Mouse (Mus musculus) CH12.LX (cell line): ENCODE measurements around the gene Taf5. TPM values are rescaled to one million over a fixed set of nuclear protein-coding genes. Genes with fewer than 3 reads are reported as not detected.

Source experiments
- DNase-seq: peaks from one replicate; pipeline ENCODE4 v3.0.0-alpha.2; 2013; ENCODE audit errors: extremely low read depth
- H3K27ac ChIP-seq: 2 replicates; pipeline ENCODE4 v1.5.1; 2012; ENCODE audit warnings: low read depth, mild to moderate bottlenecking, control low read depth, moderate library complexity; ENCODE audit not compliant: insufficient read depth
- H3K27me3 ChIP-seq: replicated peaks from 2 replicates; pipeline ENCODE3; 2012; ENCODE audit warnings: inconsistent platforms
- H3K36me3 ChIP-seq, 2 experiments: replicated peaks in 1 of 2; 2 replicates each; pipeline versions ENCODE3 to v1.6.1; 2012; ENCODE audit warnings: inconsistent platforms in 1 of 2, low read length in 1 of 2, mild to moderate bottlenecking in 1 of 2, mixed read lengths in 1 of 2, moderate library complexity in 1 of 2; ENCODE audit not compliant: control insufficient read depth in 1 of 2, insufficient read depth in 1 of 2
- H3K4me1 ChIP-seq, 2 experiments: 2 replicates each; pipeline ENCODE4 v1.6.1; 2012; ENCODE audit warnings: inconsistent platforms in 1 of 2, moderate library complexity in 1 of 2; ENCODE audit not compliant: insufficient read depth in 2 of 2, control insufficient read depth in 1 of 2
- H3K4me2 ChIP-seq: 2 replicates; pipeline ENCODE4 v1.6.1; 2012; ENCODE audit warnings: low read depth, mild to moderate bottlenecking, control low read depth; ENCODE audit not compliant: poor library complexity, insufficient read depth, severe bottlenecking
- H3K4me3 ChIP-seq, 3 experiments: fragments of 150-350 bp in 1 of 3; sonication (generic) in 1 of 3; replicated peaks in 1 of 3; 2 replicates each; pipeline versions ENCODE3 to v1.5.1; 2011 to 2012; ENCODE audit warnings: low read depth in 2 of 3, low read length in 2 of 3, mild to moderate bottlenecking in 2 of 3, moderate library complexity in 2 of 3, control low read depth in 1 of 3, improper control_type of control experiment in 1 of 3, inconsistent platforms in 1 of 3, mixed read lengths in 1 of 3; ENCODE audit not compliant: poor library complexity in 1 of 3
- H3K79me2 ChIP-seq: replicated peaks from 2 replicates; pipeline ENCODE4 v1.6.1; 2012; ENCODE audit warnings: mild to moderate bottlenecking, moderate library complexity; ENCODE audit not compliant: control insufficient read depth, poor library complexity, insufficient read depth, severe bottlenecking; ENCODE audit errors: extremely low read depth
- H3K9ac ChIP-seq: 2 replicates; pipeline ENCODE4 v1.6.1; 2012; ENCODE audit warnings: low read depth, mild to moderate bottlenecking, control low read depth, moderate library complexity; ENCODE audit not compliant: insufficient read depth
- H3K9me3 ChIP-seq: replicated peaks from 2 replicates; pipeline ENCODE3; 2012; ENCODE audit warnings: low read length, inconsistent platforms, mixed read lengths
- CHD1 ChIP-seq: IDR thresholded peaks from 2 replicates; pipeline ENCODE4 v1.6.1; 2012; ENCODE audit warnings: low read depth, low read length, improper control_type of control experiment, inconsistent platforms
- CHD2 ChIP-seq: IDR thresholded peaks from 2 replicates; pipeline ENCODE4 v1.6.1; 2011; ENCODE audit warnings: low read length, improper control_type of control experiment
- CTCF ChIP-seq, 2 experiments: IDR thresholded peaks in 1 of 2; conservative IDR thresholded peaks in 1 of 2; 2 replicates each; pipeline ENCODE4 v1.5.1; 2011 to 2012; ENCODE audit warnings: low read depth in 2 of 2, low read length in 2 of 2, improper control_type of control experiment in 1 of 2, inconsistent platforms in 1 of 2, mild to moderate bottlenecking in 1 of 2, moderate library complexity in 1 of 2
- E2F4 ChIP-seq: IDR thresholded peaks from 2 replicates; pipeline ENCODE4 v1.6.1; 2011; ENCODE audit warnings: low read depth, low read length, improper control_type of control experiment; ENCODE audit not compliant: insufficient replicate concordance
- ELF1 ChIP-seq: IDR thresholded peaks from 2 replicates; pipeline ENCODE4 v1.6.1; 2014; ENCODE audit warnings: low read depth, mild to moderate bottlenecking, inconsistent platforms, low read length, improper control_type of control experiment
- ETS1 ChIP-seq: conservative IDR thresholded peaks from 2 replicates; pipeline ENCODE4 v1.6.1; 2012; ENCODE audit warnings: low read depth, mild to moderate bottlenecking, inconsistent platforms, low read length, improper control_type of control experiment, moderate library complexity
- GABPA ChIP-seq: IDR thresholded peaks from 2 replicates; pipeline ENCODE4 v1.6.1; 2012; ENCODE audit warnings: low read depth, low read length, improper control_type of control experiment, inconsistent platforms; ENCODE audit not compliant: insufficient replicate concordance
- HCFC1 ChIP-seq: IDR thresholded peaks from 2 replicates; pipeline ENCODE4 v1.6.1; 2012; ENCODE audit warnings: low read depth, mild to moderate bottlenecking, inconsistent platforms, low read length, improper control_type of control experiment
- JUN ChIP-seq: IDR thresholded peaks from 2 replicates; pipeline ENCODE4 v1.6.1; 2011; ENCODE audit warnings: low read depth, mild to moderate bottlenecking, low read length, improper control_type of control experiment, moderate library complexity; ENCODE audit not compliant: insufficient read depth
- KAT2A ChIP-seq: IDR thresholded peaks from 2 replicates; pipeline ENCODE4 v1.6.1; 2012; ENCODE audit warnings: low read length, improper control_type of control experiment, inconsistent platforms; ENCODE audit not compliant: insufficient replicate concordance
- MAX ChIP-seq: IDR thresholded peaks from 2 replicates; pipeline ENCODE4 v1.6.1; 2011; ENCODE audit warnings: low read length, improper control_type of control experiment
- MEF2A ChIP-seq: IDR thresholded peaks from 2 replicates; pipeline ENCODE4 v1.6.1; 2014; ENCODE audit warnings: low read depth, mild to moderate bottlenecking, inconsistent platforms, low read length, improper control_type of control experiment, borderline replicate concordance
- NELFE ChIP-seq: IDR thresholded peaks from 2 replicates; pipeline ENCODE4 v1.6.1; 2011; ENCODE audit warnings: low read depth, low read length, improper control_type of control experiment
- NRF1 ChIP-seq: IDR thresholded peaks from 2 replicates; pipeline ENCODE4 v1.6.1; 2014; ENCODE audit warnings: low read depth, mild to moderate bottlenecking, inconsistent platforms, low read length, improper control_type of control experiment, moderate library complexity
- POLR2AphosphoS2 ChIP-seq: IDR thresholded peaks from 2 replicates; pipeline ENCODE4 v1.6.1; 2011; ENCODE audit warnings: low read depth, low read length, improper control_type of control experiment
- RAD21 ChIP-seq: IDR thresholded peaks from 2 replicates; pipeline ENCODE4 v1.6.1; 2011; ENCODE audit warnings: low read depth, mild to moderate bottlenecking, low read length, improper control_type of control experiment, moderate library complexity
- RCOR1 ChIP-seq: conservative IDR thresholded peaks from 2 replicates; pipeline ENCODE4 v1.6.1; 2012; ENCODE audit warnings: low read depth, mild to moderate bottlenecking, inconsistent platforms, low read length, improper control_type of control experiment
- TBP ChIP-seq: conservative IDR thresholded peaks from 2 replicates; pipeline ENCODE4 v1.6.1; 2011; ENCODE audit warnings: low read depth, low read length, improper control_type of control experiment
- TCF12 ChIP-seq: IDR thresholded peaks from 2 replicates; pipeline ENCODE4 v1.6.1; 2014; ENCODE audit warnings: low read depth, mild to moderate bottlenecking, inconsistent platforms, low read length, improper control_type of control experiment
- UBTF ChIP-seq: IDR thresholded peaks from 2 replicates; pipeline ENCODE4 v1.6.1; 2012; ENCODE audit warnings: low read depth, mild to moderate bottlenecking, inconsistent platforms, low read length, improper control_type of control experiment, moderate library complexity
- USF1 ChIP-seq: IDR thresholded peaks from 2 replicates; pipeline ENCODE4 v1.6.1; 2014; ENCODE audit warnings: low read depth, mild to moderate bottlenecking, inconsistent platforms, low read length, improper control_type of control experiment
- USF2 ChIP-seq: conservative IDR thresholded peaks from 2 replicates; pipeline ENCODE4 v1.6.1; 2011; ENCODE audit warnings: low read depth, low read length, improper control_type of control experiment
- ZC3H11A ChIP-seq: IDR thresholded peaks from 2 replicates; pipeline ENCODE4 v1.6.1; 2012; ENCODE audit warnings: low read depth, mild to moderate bottlenecking, inconsistent platforms, low read length, improper control_type of control experiment
- ZMIZ1 ChIP-seq: IDR thresholded peaks from 2 replicates; pipeline ENCODE4 v1.6.1; 2012; ENCODE audit warnings: low read depth, mild to moderate bottlenecking, inconsistent platforms, low read length, improper control_type of control experiment
- ZNF384 ChIP-seq: IDR thresholded peaks from 2 replicates; pipeline ENCODE4 v1.6.1; 2012; ENCODE audit warnings: low read depth, low read length, improper control_type of control experiment, inconsistent platforms
- dilution Hi-C: fragments of 300-500 bp; cut with MboI; formaldehyde crosslinking; loops from 2 replicates; pipeline ENCODE4 v1.14.3; 2020; ENCODE audit warnings: low sequenced_read_pairs; ENCODE audit not compliant: extremely low pct_unique_long_range_greater_than_20kb, extremely low pct_ligation_motif_present
- in situ Hi-C: fragments of 300-500 bp; cut with MboI; formaldehyde crosslinking; loops from 3 replicates; pipeline ENCODE4 v1.14.3; 2019; ENCODE audit warnings: low sequenced_read_pairs, low pct_ligation_motif_present, low pct_unique_long_range_greater_than_20kb, mixed read lengths
- polyA plus RNA-seq: library from polyadenylated mRNA; unstranded; fragments of >175 nt; gene quantifications from 2 replicates; pipeline ENCODE4 v1.2.1, GENCODE M21; 2012; ENCODE audit warnings: low read depth; ENCODE audit not compliant: insufficient read length
- total RNA-seq, 2 experiments: library from RNA; depleted of rRNA; stranded (reverse); fragments of 300-350 nt in 1 of 2; fragments of >200 nt in 1 of 2; gene quantifications; 2 replicates each; pipeline ENCODE4 v1.2.3; 2012 to 2014

Gene Taf5
- total and polyA plus RNA-seq, 3 experiments: 10.0 to 13.7 (median 10.5) TPM

DNA sequence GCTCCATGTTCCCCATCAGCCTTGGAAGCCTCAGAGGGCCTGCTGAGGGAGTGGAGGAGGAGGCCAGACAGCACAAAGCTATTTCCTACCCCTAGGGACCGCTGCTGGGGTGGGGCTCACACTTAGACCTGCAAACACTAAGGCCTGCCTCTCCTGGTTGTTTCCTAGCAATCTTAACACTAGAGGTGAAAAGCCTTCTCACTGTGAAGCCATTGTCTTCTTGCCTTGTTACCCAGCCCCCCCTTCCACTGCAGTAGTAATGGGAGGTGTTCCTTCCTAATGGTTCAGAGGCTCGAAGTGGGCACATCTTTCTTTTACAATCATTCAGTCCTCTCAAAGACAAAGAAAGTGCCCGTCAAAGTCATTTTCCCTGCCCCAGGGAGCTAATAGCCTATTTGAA is 49.7 kb upstream of the Taf5 start:
- Histone ChIP-seq H3K4me2 (no peak overlapping the region), H3K79me2 (no peaks in the 10 kb centered on the region), H3K4me1 (peaks cover 2 to 4% of the 10 kb centered on the region in 2 experiments; a peak in 1 of 4 replicates), H3K36me3 (no peaks in the 10 kb centered on the region), H3K9me3 (peaks cover 20% of the 10 kb centered on the region), H3K27me3 (no peaks in the 10 kb centered on the region), H3K9ac (no peak overlapping the region), H3K27ac (no peak overlapping the region), H3K4me3 (no peak overlapping the region)
- in situ Hi-C loops: no loop called here
- DNase-seq: no peak
- dilution Hi-C loops: no loop called here
- no peak for TF ChIP-seq UBTF
- TF ChIP-seq TCF12: no peak
- no peak for TF ChIP-seq ELF1
- no peak for TF ChIP-seq NELFE
- no peak for TF ChIP-seq TBP
- TF ChIP-seq RCOR1: no peak
- TF ChIP-seq NRF1: no peak
- no peak for TF ChIP-seq GABPA
- no peak for TF ChIP-seq RAD21
- no peak for TF ChIP-seq MAX
- no peak for TF ChIP-seq ETS1
- TF ChIP-seq CTCF (conservative IDR thresholded peaks at IDR 0.05 in 1 of 2, IDR thresholded peaks at IDR 0.05 in 1 of 2; ENCODE audit: low read depth in 2 of 2, low read length in 2 of 2): no peak

DNA sequence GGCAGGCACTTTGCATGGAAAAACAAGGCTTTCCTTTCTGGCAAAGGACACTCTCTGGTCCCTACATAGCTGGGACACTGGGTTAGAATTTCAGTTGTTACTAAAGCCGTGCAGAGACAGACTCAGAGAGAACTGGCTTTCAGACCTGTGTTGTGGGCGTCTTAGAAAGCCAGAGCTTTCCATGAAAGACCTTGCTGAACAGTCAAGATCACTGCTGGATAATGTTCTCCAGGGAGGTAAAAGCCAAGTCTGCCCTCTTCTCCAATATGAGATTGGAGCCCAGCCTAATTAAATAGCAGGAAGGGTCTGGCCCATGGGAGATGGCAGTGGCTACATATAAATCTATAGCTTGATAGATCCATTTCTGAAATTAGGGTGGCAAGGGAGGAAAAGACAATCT is 49.2 kb upstream of the Taf5 start:
- no peak overlapping the region for H3K9ac ChIP-seq
- no peak overlapping the region for H3K4me2 ChIP-seq
- H3K27me3 ChIP-seq: no peaks in the 10 kb centered on the region
- peaks cover 20% of the 10 kb centered on the region for H3K9me3 ChIP-seq
- peaks cover 2 to 9% of the 10 kb centered on the region in 2 experiments; a peak in 1 of 4 replicates for H3K4me1 ChIP-seq
- no peaks in the 10 kb centered on the region for H3K36me3 ChIP-seq
- TF ChIP-seq POLR2AphosphoS2: no peak
- TF ChIP-seq ETS1: no peak
- no peak for TF ChIP-seq ZC3H11A
- TF ChIP-seq TBP: no peak
- TF ChIP-seq, all 38 proteins: peak for 0
- DNase-seq: no peak
- in situ Hi-C loops: no loop called here
- H3K4me3 ChIP-seq: no peak overlapping the region
- H3K27ac ChIP-seq: no peak overlapping the region
- H3K79me2 ChIP-seq: no peaks in the 10 kb centered on the region
- dilution Hi-C loops: no loop called here

DNA sequence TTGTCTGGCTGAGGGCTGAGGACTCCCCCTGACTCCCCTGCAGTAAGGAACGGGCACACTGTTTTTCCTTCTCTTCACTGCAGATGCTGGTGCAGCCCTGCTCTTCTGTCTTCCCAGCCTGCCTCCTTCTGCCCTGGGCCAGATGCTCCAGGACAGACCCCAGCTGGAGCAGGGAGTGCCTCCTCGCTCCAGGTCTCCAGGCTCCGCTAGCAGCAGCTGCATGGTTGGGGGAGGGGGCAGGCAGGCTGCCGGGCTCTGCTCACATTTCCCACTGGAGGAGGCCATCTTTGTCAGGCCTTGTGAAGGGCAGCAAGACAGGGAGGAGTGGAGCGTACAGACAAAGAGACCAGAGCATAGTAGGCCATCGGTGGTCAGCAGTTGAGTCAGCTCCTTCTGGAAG is 48.2 kb upstream of the Taf5 start:
- no peaks in the 10 kb centered on the region for H3K27me3 ChIP-seq
- H3K4me2 ChIP-seq: no peak overlapping the region
- H3K9ac ChIP-seq: no peak overlapping the region
- H3K36me3 ChIP-seq: no peaks in the 10 kb centered on the region
- H3K27ac ChIP-seq: no peak overlapping the region
- no peaks in the 10 kb centered on the region for H3K79me2 ChIP-seq
- DNase-seq: no peak
- H3K4me3 ChIP-seq: no peak overlapping the region
- H3K9me3 ChIP-seq: peaks cover 16% of the 10 kb centered on the region
- H3K4me1 ChIP-seq: peaks cover 7 to 16% of the 10 kb centered on the region in 2 experiments; a peak in 3 of 4 replicates
- dilution Hi-C loops (no loop called here), in situ Hi-C loops (no loop called here)
- TF ChIP-seq JUN (no peak), NRF1 (no peak), ZC3H11A (no peak), ELF1 (no peak), HCFC1 (no peak), GABPA (no peak), ZMIZ1 (no peak), USF2 (no peak), ZNF384 (no peak), ETS1 (no peak), CHD1 (no peak), POLR2AphosphoS2 (no peak), E2F4 (no peak), MEF2A (no peak), CHD2 (no peak), USF1 (no peak), MAX (no peak), KAT2A (no peak)
